Mouse (Mus musculus) testis, adult 2 months (tissue): ENCODE measurements at regions not wholly inside any gene's neighbourhood (a gene's known extent, or its start where the extent isn't known, plus 50 kb on each side); places are given as distances from the start of the nearest gene placed in this dataset.
"Not testable (repeated sequence)": the region's sequence is repeated elsewhere in the genome, so short reads cannot be mapped to it uniquely, and the experiment has no call there.

Experiments
- H3K27ac ChIP-seq: fragments of 200-500 bp; 2 replicates; pipeline ENCODE4 v1.5.1; 2012; ENCODE audit warnings: low read depth, low read length; ENCODE audit not compliant: control insufficient read depth, insufficient read depth
- H3K27me3 ChIP-seq: fragments of 200-500 bp; 2 replicates; pipeline ENCODE4 v1.6.1; 2012; ENCODE audit warnings: mild to moderate bottlenecking, low read length, moderate library complexity; ENCODE audit not compliant: control insufficient read depth, insufficient read depth
- H3K36me3 ChIP-seq: fragments of 200-500 bp; 2 replicates; pipeline ENCODE4 v1.6.1; 2012; ENCODE audit warnings: mild to moderate bottlenecking, low read length; ENCODE audit not compliant: control insufficient read depth, insufficient read depth
- H3K4me1 ChIP-seq: fragments of 200-500 bp; 2 replicates; pipeline ENCODE4 v1.6.1; 2012; ENCODE audit warnings: low read length; ENCODE audit not compliant: control insufficient read depth, insufficient read depth
- H3K4me3 ChIP-seq: fragments of 200-500 bp; 2 replicates; pipeline ENCODE4 v1.5.1; 2012; ENCODE audit warnings: low read depth, mild to moderate bottlenecking, low read length, moderate library complexity, mixed read lengths; ENCODE audit not compliant: control insufficient read depth
- CTCF ChIP-seq: fragments of 200-500 bp; IDR thresholded peaks from 2 replicates; pipeline ENCODE4 v1.5.1; 2012; ENCODE audit warnings: low read depth, mild to moderate bottlenecking, inconsistent platforms, low read length, moderate library complexity; ENCODE audit not compliant: control insufficient read depth, insufficient read depth, insufficient replicate concordance
- POLR2A ChIP-seq: fragments of 200-500 bp; IDR thresholded peaks from 2 replicates; pipeline ENCODE4 v1.6.1; 2012; ENCODE audit warnings: low read depth, mild to moderate bottlenecking, inconsistent platforms, low read length, moderate library complexity; ENCODE audit not compliant: control insufficient read depth

- no peak overlapping the region for H3K27ac ChIP-seq
- no peaks in the 10 kb centered on the region for H3K27me3 ChIP-seq
- no peaks in the 10 kb centered on the region for H3K36me3 ChIP-seq
- no peak overlapping the region for H3K4me3 ChIP-seq
- TF ChIP-seq POLR2A: no peak
- no peak for TF ChIP-seq CTCF
- no peaks in the 10 kb centered on the region for H3K4me1 ChIP-seq
Measured at GRCm38 (mm10) chr9:78790155-78790554, 174.8 kb downstream of the Cd109 start.

- Histone ChIP-seq H3K36me3 (no peaks in the 10 kb centered on the region), H3K4me3 (no peak overlapping the region), H3K27me3 (no peaks in the 10 kb centered on the region), H3K4me1 (no peaks in the 10 kb centered on the region), H3K27ac (no peak overlapping the region)
- TF ChIP-seq POLR2A (no peak), CTCF (no peak)
Measured at GRCm38 (mm10) chr9:78795801-78796200, 180.5 kb downstream of the Cd109 start.

GRCm38 (mm10) chr9:78817221-78817620, 201.9 kb downstream of the Cd109 start:
- H3K36me3 ChIP-seq: no peaks in the 10 kb centered on the region
- no peaks in the 10 kb centered on the region for H3K27me3 ChIP-seq
- H3K27ac ChIP-seq: no peak overlapping the region
- H3K4me1 ChIP-seq: 0 out of 2 replicates have a peak, but pooled peaks cover 2% of the 10 kb centered on the region
- H3K4me3 ChIP-seq: no peak overlapping the region
- TF ChIP-seq POLR2A: no peak
- no peak for TF ChIP-seq CTCF

- not testable (repeated sequence) for H3K27me3 ChIP-seq, H3K4me1 ChIP-seq, H3K27ac ChIP-seq, H3K36me3 ChIP-seq
- H3K4me3 ChIP-seq: peak overlapping the region; percentile 43
Measured at GRCm38 (mm10) chr9:78821554-78822212, 206.3 kb downstream of the Cd109 start.

- peaks cover 7% of the 10 kb centered on the region for H3K4me1 ChIP-seq
- H3K36me3 ChIP-seq: no peaks in the 10 kb centered on the region
- no peak overlapping the region for H3K27ac ChIP-seq
- H3K4me3 ChIP-seq: no peak overlapping the region
- TF ChIP-seq CTCF (no peak), POLR2A (no peak)
- no peaks in the 10 kb centered on the region for H3K27me3 ChIP-seq
Measured at GRCm38 (mm10) chr9:78844969-78845683, 229.8 kb downstream of the Cd109 start.

- no peak for TF ChIP-seq CTCF
- no peak for TF ChIP-seq POLR2A
- H3K27me3 ChIP-seq: no peaks in the 10 kb centered on the region
- H3K27ac ChIP-seq: no peak overlapping the region
- no peaks in the 10 kb centered on the region for H3K36me3 ChIP-seq
- no peak overlapping the region for H3K4me3 ChIP-seq
- peaks cover 7% of the 10 kb centered on the region for H3K4me1 ChIP-seq
Measured at GRCm38 (mm10) chr9:78846110-78846509, 230.8 kb downstream of the Cd109 start.

- TF ChIP-seq POLR2A (no peak), CTCF (no peak)
- H3K4me3 ChIP-seq: no peak overlapping the region
- no peaks in the 10 kb centered on the region for H3K36me3 ChIP-seq
- H3K27me3 ChIP-seq: no peaks in the 10 kb centered on the region
- no peak overlapping the region for H3K27ac ChIP-seq
- peaks cover 7% of the 10 kb centered on the region for H3K4me1 ChIP-seq
Measured at GRCm38 (mm10) chr9:78847890-78848563, 232.7 kb downstream of the Cd109 start.

- H3K4me3 ChIP-seq, H3K36me3 ChIP-seq, H3K4me1 ChIP-seq, H3K27me3 ChIP-seq, H3K27ac ChIP-seq: not testable (repeated sequence)
Measured at GRCm38 (mm10) chr9:78848564-78848893, 233.2 kb downstream of the Cd109 start.
